Mouse (Mus musculus): Measurements from ENCODE around the gene Psmd11. TPM values are rescaled to one million over a fixed set of nuclear protein-coding genes. Genes with fewer than 3 reads are reported as not detected.

Psmd11 gene
- polyA plus RNA-seq (2012; rRNA removed), result 74.7 and 75.1 TPM in 2 replicates

DNA sequence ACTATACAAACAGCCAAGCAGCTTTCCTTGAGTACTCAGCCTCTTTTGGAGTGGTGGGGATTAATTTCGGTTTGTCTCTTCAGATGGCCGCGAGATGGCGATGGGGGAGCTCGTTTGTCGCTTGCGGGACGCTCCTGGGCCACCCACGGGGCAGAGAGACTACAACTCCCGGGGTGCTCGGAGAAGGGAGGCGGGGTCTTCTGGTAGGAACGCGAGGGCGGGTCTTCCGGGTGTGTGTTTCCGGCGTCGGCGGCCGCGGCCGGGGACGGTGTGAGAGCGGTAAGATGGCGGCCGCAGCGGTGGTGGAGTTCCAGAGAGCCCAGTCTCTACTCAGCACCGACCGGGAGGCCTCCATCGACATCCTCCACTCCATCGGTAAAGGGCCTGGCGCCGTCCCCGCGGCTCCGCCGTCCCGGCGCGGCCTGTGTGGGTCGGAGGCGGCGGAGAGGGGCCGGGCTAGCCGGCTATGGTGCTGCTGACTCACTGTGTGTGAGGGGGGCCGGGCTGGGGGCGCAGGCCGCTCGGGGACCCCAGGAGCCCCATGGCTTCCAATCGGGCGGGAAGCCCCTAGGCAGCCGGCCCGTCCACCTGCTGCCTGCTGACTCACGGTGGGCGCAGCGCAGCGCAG is at the start of gene Psmd11:
TSS of gene Psmd11 (plus strand) at position 235 of the 628 bp plus-strand sequence.

DNA sequence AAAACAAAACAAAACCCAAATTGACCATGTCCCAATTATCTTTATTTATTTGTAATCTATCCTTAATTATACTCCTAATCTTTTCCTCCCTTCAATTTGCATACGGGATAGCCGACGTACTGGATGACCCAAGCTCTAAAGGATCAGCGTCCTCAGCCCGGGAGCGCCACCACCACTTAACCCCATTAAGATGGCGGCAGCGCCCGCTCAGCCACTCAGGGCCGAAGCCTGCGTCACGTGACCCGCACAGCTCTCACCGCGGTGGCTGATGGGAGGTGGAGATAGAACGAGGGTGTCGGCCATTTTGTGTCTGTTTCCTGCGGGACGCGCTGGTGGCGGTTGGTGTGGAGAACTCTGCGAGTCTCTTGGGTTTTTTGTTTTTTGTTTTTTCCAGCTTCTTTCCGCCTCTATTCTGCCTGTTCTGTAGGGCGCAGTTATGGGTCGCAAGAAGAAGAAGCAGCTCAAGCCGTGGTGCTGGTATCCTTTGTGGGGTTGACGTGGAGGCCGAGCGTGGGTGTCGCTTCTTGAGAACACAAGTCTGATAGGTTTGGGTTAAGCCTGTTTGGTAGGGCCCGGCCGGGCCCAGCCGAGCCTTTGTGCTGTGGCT is 45.3 kb upstream of the Psmd11 start, which contains the start of gene Zfp207:
TSS of gene Zfp207 (plus strand) at position 261 of the 607 bp plus-strand sequence.

DNA sequence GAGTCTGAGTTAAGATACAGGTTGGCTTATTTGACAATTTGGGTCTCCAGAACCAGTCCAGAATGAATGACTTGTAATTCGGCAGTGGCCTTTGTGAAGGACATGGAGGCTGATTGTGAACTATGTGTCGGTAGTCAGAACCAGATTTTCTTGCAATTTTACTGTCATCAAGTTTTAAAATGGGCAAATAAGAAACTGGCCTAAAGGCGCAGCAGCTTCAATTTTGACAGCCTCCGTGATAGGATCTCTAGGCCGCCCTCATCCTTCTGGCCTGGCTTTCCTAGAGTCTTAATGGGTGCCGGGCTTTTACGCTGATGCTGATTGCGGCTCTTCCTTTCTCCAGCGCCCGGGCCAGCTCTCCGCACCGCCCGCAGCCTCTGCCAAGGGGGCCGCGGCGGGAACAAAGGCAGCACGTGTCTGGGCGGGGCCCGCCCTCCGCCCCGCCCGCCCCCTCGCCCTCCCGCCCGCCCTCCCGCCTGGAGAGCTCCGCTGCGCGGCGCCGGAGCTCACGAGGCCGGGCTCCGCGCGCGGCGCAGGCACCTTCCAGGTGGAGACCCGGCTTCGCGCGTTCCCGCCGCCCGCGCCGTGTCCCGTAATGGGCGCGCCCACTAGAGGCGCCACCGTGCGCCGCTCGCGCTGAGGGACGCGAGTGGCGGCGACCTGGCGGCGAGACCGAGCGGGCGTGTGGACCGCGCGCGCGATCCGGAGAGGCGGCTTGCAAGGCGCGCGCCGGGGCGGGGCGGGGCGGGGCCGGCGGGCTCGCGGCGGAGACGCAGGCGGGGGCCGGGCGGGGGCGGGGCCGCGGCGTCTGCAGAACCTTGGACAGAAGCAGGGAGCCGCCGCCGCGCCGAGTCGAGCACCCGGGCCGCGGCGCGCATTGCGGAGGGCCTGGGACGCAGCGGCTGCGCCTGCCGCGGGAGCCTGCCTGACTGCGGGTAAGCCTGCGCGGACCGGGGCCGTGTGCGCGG is 48.1 kb downstream of the Psmd11 start, which contains the start of gene Cdk5r1:
TSS of gene Cdk5r1 (plus strand) at position 802 of the 968 bp plus-strand sequence.

Other genes with a start within 250 kb of the Psmd11 start
- 1.8 and 2.2 TPM in 2 replicates for gene Rnf135, start 244.8 kb upstream of the Psmd11 start, polyA plus RNA-seq (2012; rRNA removed)
- gene Rhot1, start 219.6 kb upstream of the Psmd11 start, polyA plus RNA-seq (2012; rRNA removed), result 55.7 and 56.4 TPM in 2 replicates
- gene Rhbdl3, start 127.7 kb upstream of the Psmd11 start, polyA plus RNA-seq (2012; rRNA removed), result 4.9 and 5.7 TPM in 2 replicates
- 20.1 and 20.2 TPM in 2 replicates for gene 5730455P16Rik, start 50.6 kb upstream of the Psmd11 start, polyA plus RNA-seq (2012; rRNA removed)
- 210 and 222 TPM in 2 replicates for gene Zfp207, start 45.3 kb upstream of the Psmd11 start, polyA plus RNA-seq (2012; rRNA removed)
- gene Cdk5r1, start 48.4 kb downstream of the Psmd11 start, polyA plus RNA-seq (2012; rRNA removed), result 309 and 376 TPM in 2 replicates

Measured in central nervous system, embryonic 18 days (tissue).